Mouse (Mus musculus): ENCODE measurements around the gene Rnf39. TPM values are rescaled to one million over a fixed set of nuclear protein-coding genes. Genes with fewer than 3 reads are reported as not detected.
"Not testable (repeated sequence)": the region's sequence is repeated elsewhere in the genome, so short reads cannot be mapped to it uniquely, and the experiment has no call there.

Rnf39 gene
- total RNA-seq, 1 experiment from 2014 or later, result 0.05 TPM

DNA sequence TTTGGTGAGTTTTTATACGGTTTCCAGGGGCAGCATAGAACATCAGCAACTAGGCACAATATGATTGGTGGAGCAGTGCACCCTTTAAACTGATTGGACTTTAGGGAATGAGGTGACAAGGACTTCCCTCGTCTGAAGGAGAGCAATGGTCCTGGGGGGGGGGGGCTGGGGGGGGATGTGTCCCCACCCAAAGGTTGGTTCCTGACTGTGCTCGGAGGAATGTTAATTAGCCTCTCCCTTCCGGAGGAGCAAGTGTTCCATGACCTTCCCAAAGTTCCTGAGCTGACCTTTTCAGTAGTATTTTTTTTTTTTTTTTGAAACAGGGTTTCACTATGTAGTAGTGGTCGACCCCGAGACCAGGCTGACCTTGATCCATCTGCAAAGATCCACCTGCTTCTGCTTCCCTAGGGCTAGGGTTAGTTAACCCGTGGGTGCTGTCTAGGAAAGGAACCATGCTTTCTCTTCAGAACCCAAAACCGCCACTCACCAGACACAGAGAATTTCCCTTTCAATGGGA, 30.6 kb downstream of the Rnf39 start:
- no peak for ATAC-seq (replicated peaks; ENCODE audit: low read depth, poor library complexity, severe bottlenecking)

DNA sequence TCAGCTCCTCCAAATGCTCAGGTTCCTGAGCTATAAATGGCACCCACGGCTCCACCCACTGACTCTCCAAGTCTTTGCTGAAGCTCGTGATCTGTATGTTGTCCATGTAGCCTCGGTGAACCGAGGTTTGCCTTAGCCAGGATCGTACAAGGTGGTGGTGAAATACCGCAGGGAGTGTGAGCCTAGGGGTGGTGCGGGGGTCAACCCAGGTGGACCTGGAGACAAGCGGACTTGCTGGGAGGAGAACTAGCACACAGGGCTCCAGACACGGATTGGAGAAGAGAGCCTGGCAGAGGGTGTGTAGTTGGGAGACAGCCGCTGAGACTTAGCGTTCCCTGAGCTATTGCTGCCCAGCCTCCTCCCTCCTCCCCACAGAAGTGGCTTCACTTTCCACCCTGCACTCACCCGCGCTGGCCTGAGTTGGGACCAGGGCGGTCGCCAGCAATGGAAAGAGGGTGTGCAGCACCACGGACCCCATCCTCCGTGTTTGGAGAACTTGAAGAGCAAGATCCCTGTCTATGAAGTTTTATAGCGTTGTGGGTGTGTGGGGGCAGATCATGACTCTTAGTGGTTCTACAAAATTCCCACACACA, 38.6 kb downstream of the Rnf39 start, which contains the start of gene 2410137M14Rik:
Gene 2410137M14Rik (minus strand): TSS at position 17 of the 593 bp plus-strand sequence.
- ATAC-seq (replicated peaks; ENCODE audit: low read depth, poor library complexity, severe bottlenecking), result peak; percentile 60; the same call in 1 of the 2 replicates

DNA sequence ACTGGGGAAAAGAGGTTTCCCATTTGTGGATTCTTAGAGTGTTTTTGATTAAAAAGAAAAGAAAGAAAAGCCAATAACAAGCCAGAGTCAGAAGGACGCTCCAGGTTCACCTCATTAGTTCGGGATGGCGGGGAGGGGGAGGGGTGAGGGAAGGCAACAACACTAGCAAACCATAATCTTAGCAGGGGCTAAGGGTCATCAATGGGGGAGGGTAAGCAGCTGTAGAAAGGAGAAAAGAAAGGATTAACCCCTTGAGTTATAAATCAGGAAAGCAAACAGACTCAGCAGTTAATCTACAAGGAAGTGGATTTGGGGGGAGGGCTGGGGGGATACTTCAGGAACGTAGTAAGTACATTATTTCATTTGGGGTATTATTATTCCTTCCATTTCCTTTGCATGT, 39.1 kb downstream of the Rnf39 start:
- ATAC-seq (replicated peaks; ENCODE audit: low read depth, poor library complexity, severe bottlenecking), result no peak

DNA sequence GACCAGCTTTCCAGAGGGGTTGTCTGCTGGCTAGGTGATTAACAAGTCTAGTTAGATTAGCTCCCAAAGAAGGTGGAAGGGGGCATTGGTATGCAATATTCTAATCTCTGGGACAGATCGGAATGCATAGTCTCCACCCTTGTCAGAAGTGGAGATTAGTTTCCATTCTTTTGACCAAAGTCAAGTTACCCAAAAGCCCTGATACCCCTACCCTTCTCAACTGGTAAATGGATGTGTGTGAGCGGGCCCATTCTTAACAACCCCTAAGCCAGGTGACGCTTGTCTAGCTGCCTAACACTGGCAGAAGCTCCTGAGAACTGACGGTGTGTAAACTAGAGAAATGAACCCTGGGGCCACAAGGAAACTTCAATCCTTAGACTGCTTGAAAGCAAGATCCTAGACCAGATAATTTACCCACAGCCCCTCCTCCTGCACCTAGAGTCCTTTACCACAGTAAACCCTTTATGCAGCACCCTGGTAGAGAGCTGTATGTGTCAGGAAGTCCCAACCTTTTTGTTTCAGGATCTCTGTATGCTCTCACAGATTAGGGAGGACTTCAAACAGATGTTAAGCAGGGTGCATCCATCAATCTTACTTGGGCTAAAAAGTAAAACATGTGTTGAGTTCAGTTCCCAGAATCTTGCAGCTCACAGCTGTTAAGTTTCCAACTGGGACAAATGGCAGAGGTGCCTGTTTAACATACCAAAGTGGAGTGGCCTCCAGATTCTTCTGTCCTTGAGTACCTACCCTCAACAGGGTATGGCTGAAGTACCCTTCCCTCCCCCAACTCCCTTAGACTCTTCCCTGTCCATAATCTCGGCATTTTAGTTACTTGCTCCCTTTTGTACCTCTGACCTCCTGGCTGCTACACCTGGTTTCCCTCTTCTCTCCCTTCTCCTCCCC, 39.8 kb downstream of the Rnf39 start:
- ATAC-seq (replicated peaks; ENCODE audit: low read depth, poor library complexity, severe bottlenecking), result peak; percentile 33

DNA sequence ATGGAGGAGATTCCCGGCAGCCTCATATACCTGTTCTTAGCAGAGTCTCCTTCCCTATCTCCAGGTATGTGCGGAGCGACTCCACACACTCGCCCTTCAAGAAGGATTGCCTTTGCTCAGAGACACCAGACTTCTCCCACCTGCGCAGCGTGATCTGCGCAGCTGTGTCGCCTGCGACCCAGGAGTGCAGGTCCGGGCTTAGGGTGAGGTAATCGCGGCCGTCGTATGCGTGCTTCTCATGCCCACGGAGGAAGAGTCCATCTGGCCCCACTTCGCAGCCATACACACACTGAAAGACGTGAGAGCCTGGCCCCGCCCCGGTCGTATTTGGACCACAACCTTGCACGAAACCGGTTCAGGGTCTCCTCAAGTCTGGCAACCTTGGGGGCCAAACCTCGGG, 45.8 kb downstream of the Rnf39 start:
- 0 out of 2 replicates have a peak, but pooled peaks have one; percentile 4 for ATAC-seq (replicated peaks; ENCODE audit: low read depth, poor library complexity, severe bottlenecking)

DNA sequence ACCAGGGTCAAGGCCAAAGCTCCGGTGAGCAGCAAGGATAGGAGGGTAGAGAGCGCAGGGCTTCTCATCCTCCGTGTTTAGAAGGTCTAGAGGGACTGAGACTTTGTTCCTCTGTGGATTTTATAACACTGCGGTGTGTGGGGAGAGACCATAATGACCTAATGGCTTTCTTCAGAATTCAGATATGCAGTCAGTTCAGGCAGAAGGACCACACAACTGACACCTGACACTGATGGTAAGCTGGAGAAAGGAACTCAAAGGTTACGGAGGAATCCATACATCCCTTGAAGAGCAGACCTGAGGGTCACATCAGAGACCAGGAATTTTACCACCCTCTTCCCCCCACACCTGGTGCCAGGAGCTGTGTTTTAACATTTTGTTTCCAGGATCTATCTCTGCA, 46.7 kb downstream of the Rnf39 start, which contains the start of gene H2-M5:
Gene H2-M5 (minus strand): TSS at position 101 of the 400 bp plus-strand sequence.
- ATAC-seq (replicated peaks; ENCODE audit: low read depth, poor library complexity, severe bottlenecking), result no peak

DNA sequence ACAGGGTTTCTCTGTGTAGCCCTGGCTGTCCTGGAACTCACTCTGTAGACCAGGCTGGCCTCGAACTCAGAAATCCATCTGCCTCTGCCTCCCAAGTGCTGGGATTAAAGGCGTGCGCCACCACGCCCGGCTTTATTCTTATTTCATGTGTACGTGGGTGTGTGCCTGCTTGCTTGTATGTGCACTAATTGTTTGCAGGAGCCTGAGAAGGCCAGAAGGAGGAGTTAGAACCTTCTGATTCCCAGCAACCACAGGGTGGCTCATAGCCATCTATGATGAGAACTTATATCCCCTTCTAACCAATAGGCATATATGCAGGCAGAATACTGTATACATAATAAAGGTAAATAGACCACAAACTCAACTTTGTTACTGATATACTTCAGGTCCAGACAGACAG, 47.9 kb downstream of the Rnf39 start:
- not testable (repeated sequence) for ATAC-seq (replicated peaks; ENCODE audit: low read depth, poor library complexity, severe bottlenecking)

DNA sequence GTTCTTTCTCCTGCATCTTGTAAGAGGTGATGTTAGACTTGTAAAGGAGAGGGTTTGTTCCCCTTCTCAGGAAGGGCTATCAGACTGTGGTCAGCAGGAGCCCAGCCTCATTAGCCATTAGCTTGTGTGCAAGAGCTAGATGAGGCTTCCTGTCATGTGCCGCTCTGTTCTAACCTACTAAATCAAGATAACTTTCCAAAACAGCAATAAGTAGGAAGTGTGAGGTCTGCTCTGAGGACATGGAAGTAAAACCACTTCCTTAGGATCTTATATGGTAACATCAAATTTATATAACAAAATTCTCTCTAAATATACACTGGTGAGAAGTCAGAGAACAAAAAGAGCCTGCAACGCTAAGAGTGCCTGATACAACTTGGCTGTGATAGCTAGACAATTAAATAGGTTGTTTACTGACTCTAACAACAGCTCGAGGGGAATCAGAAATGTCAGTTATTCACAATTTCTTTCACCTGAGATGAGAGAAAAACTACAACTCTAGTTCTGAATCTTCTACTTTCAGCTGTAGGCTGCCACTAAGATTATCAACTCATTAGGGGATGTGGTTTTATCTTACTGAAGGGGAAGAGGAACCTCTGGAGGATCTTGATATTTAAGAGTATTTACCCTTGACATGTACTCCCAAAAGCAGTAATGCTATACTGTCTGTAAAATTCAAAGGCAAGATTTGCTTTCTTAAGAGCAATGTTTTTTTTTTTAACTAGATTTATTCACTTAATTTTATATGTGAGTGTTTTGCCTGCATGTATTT, 49.8 kb downstream of the Rnf39 start:
- peak; percentile 79 for ATAC-seq (replicated peaks; ENCODE audit: low read depth, poor library complexity, severe bottlenecking)

DNA sequence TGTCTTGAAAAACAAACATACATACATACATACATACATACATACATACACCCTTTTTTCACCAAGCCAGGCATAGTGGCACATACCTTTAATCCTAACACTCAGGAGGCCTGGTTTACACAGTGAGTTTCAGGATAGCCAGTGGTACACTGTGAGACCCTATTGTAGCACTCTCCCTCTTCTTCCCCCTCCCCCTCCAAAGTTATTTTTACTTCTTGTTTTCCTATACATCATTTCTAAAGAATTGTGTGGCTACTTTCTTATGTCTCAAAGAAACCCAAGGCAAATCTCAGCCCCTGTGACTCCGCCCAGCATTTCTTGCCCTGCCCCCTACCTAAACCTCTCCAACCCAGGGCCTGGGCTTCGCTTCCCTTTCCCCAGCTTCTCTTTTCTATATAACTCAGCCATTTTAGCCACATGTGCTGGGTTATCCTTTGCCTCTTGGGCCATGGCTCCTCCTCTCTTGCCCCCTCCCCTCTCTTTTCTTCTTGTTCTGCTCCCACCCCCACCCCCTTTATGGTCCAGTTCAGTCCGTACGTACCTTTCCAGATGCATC, 51.1 kb downstream of the Rnf39 start:
- peak; percentile 30 for ATAC-seq (replicated peaks; ENCODE audit: low read depth, poor library complexity, severe bottlenecking)

DNA sequence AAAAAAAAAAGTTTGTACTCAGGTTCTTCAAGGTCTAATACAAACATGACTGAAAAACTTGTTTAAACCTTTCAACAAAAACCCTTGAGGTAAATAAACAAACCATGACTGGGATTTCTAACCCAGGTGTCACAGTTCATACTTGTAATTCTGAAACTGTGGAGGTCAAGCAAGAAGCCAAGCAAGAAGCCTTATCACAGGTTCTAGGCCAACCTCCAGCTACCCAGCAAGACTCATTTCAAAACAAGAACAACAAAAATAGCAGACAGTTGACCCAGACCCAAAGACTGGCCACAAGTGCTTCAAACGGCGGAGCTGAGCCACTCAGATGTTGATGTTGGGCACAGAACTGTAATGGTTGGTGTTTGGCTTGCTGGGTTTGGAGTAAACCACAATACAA, 51.8 kb downstream of the Rnf39 start:
- no peak for ATAC-seq (replicated peaks; ENCODE audit: low read depth, poor library complexity, severe bottlenecking)

DNA sequence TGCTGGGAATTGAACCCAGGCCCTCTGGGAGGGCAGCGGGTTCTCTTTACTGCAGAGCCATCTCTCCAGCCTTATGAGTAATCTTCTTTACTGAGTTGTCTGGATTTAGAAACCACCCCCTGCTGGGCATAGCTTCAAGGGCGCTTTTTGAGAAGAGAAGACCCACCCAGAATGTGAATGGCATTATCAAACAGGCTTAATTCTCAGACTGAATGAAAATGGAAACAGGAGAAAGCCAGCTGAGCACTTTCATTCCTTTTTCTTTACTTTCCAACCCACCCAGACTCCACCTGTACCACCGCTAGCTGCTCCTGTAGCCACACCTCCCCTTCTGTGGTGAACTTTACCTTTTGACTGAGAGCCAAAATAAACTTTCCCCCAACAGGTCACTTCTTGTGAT, 52.7 kb downstream of the Rnf39 start:
- no peak for ATAC-seq (replicated peaks; ENCODE audit: low read depth, poor library complexity, severe bottlenecking)

DNA sequence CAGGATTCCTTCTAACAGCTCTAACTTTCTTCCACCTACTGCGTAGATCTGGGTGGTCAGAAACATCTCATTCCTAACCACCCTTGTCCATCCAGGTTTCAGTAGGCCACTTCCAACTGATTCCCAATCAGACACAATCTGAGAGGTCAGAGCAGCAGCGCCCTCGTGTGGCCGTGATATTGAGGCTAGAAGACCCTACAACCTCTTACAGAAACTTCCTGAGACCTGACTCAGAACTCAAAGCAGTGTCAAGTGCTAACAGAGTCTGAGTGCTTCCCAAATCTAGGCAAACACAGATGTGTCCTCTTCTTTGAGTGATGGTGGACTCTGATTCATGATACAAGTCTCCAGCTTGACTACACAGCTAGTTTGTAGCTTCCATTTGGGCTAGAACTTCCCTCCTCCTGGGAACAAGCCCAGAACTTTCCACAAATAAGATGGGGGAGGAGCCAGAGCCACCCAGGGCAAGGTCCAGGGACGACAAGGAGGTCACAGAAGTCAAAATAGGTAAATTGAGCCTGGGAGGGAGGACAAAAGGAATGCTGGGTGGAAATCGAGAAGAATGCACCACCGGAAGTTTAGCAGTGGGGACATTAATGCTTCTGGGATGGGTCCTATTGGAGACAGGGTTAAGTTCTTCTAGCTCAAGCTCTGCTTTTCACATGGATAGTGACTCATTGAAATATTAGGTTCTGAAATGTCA, 54.5 kb downstream of the Rnf39 start:
- ATAC-seq (replicated peaks; ENCODE audit: low read depth, poor library complexity, severe bottlenecking), result 0 out of 2 replicates have a peak, but pooled peaks have one; percentile 48

Other genes starting within 250 kb of the Rnf39 start
- gene H2-M10.5, start 170.0 kb upstream of the Rnf39 start, total RNA-seq (2017), result not detected in 2 replicates
- gene H2-M10.6, start 130.7 kb upstream of the Rnf39 start, total RNA-seq (2017), result not detected in 2 replicates
- 10.8 and 18.0 TPM in 2 replicates for gene Trim26, start 105.8 kb upstream of the Rnf39 start, total RNA-seq (2017)
- gene Trim15, start 75.7 kb upstream of the Rnf39 start, total RNA-seq (2017), result 0.18 TPM in 1 of 2 replicates, not detected in the other
- gene Trim10, start 73.3 kb upstream of the Rnf39 start, total RNA-seq (2017), result 4.3 and 8.9 TPM in 2 replicates
- gene Trim40, start 52.8 kb upstream of the Rnf39 start, total RNA-seq (2017), result not detected in 2 replicates
- gene Trim31, start 44.8 kb upstream of the Rnf39 start, total RNA-seq (2017), result not detected in 2 replicates
- gene Ppp1r11, start 8.8 kb downstream of the Rnf39 start, total RNA-seq (2017), result 41.4 and 79.0 TPM in 2 replicates
- gene Znrd1, start 15.6 kb downstream of the Rnf39 start, total RNA-seq (2017), result 35.6 and 37.3 TPM in 2 replicates
- gene Znrd1as, start 15.7 kb downstream of the Rnf39 start, total RNA-seq (2017), result 7.8 and 9.0 TPM in 2 replicates
- gene 2410137M14Rik, start 38.3 kb downstream of the Rnf39 start, total RNA-seq (2017), result not detected in 2 replicates
- not detected in 2 replicates for gene H2-M5, start 46.6 kb downstream of the Rnf39 start, total RNA-seq (2017)
- gene Zfp57, start 58.2 kb downstream of the Rnf39 start, total RNA-seq (2017), result 1.1 and 2.9 TPM in 2 replicates
- gene Mog, start 80.5 kb downstream of the Rnf39 start, total RNA-seq (2017), result not detected in 2 replicates
- gene Gabbr1, start 103.0 kb downstream of the Rnf39 start, total RNA-seq (2017), result 1.3 and 3.5 TPM in 2 replicates
- not detected in 2 replicates for gene Olfr90, start 145.6 kb downstream of the Rnf39 start, total RNA-seq (2017)
- gene Olfr91, start 155.4 kb downstream of the Rnf39 start, total RNA-seq (2017), result not detected in 2 replicates
- not detected in 2 replicates for gene Olfr92, start 177.2 kb downstream of the Rnf39 start, total RNA-seq (2017)
- not detected in 2 replicates for gene Olfr93, start 218.6 kb downstream of the Rnf39 start, total RNA-seq (2017)